Mouse (Mus musculus): ENCODE data around the gene Scgb2a2.
"Not testable (repeated sequence)": the region's sequence is repeated elsewhere in the genome, so short reads cannot be mapped to it uniquely, and the experiment has no call there.

Gene Scgb2a2

DNA sequence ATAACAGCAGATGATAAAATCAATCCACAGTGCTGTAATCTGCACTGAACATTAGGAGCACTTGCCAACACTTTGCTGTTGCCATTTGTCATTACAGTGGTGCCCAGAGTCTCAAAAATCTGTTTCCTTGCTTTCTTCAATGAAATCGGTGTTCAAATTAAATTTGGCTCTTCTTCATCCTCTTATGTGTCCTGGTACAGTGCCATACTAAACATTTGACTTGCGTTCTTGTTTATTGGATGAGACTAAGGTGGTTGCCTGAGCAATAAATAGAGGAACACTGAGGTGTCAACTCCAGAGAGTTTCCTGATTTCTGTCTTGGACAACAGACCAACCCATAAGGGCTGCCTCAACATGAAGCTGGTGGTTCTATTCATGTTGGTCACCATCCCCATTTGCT is at the start of gene Scgb2a2:
TSS of gene Scgb2a2 (plus strand) at position 301 of the 400 bp plus-strand sequence.
- no peak for DNase-seq (ENCODE audit: low spot score in 2 of 2)

GRCm38 (mm10) chr19:9836581-9837340 is 10.6 kb upstream of the Scgb2a2 start:
- DNase-seq (ENCODE audit: low spot score in 2 of 2): peak; percentile 11 to 33

- DNase-seq (ENCODE audit: low spot score in 2 of 2): no peak
Observed at GRCm38 (mm10) chr19:9837341-9837715, 10.0 kb upstream of the Scgb2a2 start.

DNA sequence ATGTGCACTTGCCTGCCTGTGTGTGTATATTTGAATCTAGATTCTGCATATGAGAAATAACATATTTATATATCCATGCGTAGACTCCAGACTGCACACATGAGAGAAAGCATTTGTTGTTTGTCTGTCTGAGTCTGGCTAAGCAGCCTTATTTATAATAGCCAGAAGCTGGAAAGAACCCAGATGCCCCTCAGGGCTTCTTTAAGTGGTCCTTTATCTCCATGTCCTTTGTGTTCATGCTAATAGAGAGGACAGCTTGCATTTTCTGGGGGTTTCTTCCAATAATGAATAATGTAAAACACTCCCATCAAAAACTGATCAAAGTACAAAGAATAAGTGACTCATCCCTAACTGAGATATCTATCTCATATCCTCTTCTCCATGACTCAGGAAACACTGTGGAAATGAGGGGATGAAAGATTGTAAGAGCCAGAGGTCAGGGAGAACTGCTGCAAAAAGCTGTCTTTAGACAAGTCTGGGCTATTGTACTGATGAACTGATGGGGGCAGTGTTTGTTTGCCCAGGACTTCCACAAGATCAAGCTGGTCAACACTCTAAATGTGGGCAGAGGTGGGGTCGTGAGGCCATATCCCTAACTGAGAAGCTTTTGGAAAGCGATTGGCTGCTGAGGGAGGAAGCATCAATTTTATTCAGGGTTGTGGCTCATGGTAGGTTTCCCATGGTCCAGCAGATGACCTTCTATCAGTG is 2.2 kb downstream of the Scgb2a2 start:
- not testable (repeated sequence) for DNase-seq (ENCODE audit: low spot score in 2 of 2)

DNA sequence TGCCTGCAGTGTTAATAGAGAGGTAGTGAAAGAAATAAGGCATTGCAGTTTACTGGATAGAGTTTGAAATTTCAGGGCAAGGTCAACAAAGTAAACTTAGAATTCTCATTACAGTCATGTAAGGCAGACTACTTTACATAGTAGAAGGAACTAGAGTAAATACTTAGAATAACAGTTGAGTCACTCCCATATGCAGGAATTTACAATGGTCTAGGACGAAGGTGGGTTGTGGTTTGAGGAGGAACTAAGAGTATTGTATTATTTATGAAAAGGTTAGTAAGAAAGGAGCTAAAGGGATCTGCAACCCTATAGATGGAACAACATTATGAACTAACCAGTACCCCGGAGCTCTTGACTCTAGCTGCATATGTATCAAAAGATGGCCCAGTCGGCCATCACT is 13.5 kb downstream of the Scgb2a2 start:
- DNase-seq (ENCODE audit: low spot score in 2 of 2): not testable (repeated sequence)

DNA sequence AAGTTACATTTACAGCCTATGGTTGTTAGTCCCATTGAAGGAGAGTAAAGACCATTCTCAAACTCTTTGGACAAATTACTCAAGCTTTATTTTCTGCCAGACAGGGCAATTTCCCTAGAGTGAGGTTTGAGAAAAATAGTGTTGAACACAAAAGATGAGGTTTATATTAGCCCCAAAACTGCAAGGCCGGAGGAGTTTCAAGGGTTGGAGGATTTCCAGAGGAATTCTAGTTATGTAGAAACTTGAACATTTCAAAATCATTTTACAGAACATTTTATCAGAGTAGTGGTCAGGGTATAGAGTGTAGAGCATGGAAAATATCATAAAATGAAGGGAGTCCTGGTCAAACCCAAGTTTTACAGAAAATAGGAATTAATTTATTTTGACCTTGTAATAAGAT is 17.5 kb downstream of the Scgb2a2 start:
- no peak for DNase-seq (ENCODE audit: low spot score in 2 of 2)

DNA sequence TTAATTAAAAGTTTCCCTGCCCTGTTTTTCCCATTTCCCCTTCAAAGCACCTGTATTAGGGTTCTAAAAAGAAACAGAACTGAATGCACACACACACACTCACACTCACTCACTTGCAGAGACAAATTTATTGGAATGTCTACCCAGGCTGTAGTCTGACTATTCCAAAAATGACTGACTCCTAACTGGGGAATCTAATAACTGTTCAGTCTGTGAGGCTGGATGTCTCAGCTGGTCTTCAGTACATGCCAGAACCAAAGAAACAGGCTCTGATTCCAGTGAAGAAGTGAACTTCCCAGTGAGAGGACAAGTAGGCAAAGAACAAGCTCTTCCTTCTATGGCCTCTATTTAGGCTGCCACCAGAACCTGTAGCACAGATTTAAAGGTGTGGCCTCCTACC is 18.1 kb downstream of the Scgb2a2 start:
- DNase-seq (ENCODE audit: low spot score in 2 of 2): no peak

DNA sequence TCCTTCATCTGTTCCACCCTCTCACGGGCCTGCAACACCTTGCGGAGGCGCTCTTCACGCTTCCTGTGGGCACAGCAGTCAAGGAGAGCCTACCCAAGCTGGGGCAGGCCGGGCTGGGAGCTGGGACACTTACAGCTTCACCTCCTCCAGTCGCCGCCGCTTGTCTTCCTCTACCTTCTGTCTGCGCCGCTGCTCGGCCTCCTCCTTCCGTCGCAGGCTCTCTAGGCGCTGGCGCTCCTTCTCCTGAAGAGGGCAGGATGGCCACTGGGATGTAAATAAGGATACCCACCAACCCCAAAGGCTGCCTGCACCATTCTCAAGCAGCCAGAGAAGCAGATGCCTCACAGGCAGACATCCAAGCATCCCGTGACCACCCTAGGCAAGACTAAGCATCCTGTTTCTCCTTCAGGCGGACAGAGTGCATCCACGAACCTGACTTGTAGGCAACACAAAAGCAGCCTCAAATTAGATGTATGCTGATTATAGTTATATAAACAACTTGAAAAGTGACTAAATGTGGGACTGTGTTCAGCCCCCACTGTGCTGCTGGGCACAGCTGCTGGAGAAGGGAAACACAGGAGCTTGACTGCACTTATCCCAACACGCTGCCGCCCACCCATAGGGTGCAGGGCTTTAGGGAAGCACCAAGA is 30.9 kb downstream of the Scgb2a2 start:
- no peak for DNase-seq (ENCODE audit: low spot score in 2 of 2)

- no peak for DNase-seq (ENCODE audit: low spot score in 2 of 2)
Observed at GRCm38 (mm10) chr19:9886348-9886747, 39.0 kb downstream of the Scgb2a2 start.

DNA sequence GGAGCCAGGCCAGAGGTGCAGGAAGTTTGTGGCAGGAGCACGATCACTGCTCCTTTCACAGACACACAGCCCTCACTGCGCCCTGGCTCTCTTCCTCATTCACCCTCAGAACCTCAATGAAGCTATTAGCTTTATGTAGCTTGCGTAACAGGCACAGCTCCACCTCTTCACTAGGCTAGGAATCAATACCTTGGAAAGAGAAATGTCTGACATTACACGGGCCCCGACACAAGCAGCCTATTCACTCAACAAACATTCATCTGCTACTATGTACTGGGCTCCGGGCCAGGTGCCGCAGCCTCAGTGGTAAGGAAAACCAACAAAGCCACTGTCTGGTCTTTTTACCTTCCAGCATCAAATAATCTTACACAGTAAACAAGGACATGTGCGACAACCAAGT is 39.4 kb downstream of the Scgb2a2 start:
- DNase-seq (ENCODE audit: low spot score in 2 of 2): no peak

DNA sequence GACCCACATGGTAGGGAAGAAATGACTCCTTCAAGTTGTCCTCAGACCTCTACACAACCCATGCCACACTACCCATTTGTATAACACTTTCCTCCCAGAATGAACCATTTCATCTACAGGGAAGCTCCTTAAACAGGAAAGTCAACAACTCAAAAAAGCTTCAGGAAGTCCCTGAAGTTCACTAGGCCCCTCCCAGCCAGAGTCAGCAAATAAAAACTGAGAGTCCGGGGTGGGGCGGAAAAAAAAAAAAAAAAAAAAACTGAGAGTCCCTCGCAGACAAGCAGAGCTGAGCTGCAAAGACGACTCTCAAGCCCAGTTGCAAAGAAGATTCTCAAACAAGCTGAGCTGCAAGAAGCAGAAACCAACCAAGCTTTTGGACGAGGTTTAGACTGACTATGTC is 48.7 kb downstream of the Scgb2a2 start:
- DNase-seq (ENCODE audit: low spot score in 2 of 2): no peak

DNA sequence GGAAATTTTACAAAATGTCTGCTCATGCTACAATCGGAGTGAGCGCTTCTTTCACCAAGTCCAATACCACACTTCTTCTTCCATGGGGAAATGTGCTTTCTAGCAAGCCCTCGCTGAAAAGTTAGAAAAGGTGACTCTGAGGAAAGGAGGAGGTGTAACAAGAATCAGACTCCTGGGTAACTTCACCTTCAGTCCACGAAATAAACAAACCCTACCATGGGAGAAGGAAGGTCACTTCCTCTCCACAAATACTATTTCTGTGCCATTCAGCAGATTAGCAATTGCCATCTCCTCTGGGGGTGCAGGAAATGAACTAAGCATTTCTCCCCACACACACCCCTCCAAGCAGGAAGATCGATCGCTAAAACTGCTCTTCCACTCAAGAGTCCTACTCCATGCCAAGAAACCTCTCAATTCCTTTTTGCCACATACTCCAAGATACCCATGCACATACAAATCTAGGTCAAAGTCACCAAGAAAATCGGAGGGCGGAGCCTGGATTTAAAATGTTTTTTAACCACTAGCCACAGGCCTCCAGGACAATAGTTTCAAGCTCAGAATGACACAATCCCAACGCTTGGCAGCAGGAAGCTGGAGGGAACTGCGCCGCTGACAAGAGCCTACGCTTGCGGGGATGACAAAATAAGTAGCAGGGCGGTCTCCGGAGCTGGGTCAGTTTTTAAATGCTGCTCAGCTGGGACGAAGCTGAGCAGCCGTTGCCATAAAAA is 51.1 kb downstream of the Scgb2a2 start:
- peak in 1 of 2 experiments; percentile 25 for DNase-seq (ENCODE audit: low spot score in 2 of 2)

DNA sequence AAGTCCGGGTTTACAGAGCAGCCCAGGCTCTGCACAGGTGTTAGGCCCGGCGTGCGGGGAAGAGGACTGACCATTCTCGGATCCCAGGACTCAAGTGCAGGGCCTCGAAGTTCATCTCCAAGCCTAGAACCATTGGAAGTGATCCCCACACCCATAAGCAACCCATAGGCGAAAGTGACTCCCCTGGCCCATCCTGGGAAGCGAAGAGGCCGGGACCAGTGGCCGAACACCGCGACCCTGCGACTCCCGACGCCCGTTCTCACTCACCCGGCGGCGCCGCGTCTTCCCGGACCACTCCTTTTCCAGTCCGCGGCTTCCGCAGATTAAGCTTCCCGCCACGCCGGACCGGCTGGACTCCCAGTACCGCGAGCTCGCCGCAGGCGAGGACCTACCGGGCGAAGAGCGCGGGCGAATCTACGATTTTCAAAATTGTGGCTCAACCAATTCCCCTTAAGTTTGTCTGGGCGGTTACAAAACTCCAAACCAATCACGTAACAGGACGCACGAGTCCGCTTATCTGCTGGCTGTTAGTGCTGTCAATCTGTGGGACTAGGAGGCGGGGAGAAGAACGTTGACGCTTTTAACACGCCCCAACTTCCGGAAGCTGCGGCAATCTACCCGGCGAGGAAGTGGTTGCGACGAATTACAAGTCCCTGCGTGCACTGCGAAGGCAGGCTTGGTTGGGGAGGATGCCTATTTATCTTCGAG is 51.9 kb downstream of the Scgb2a2 start, which contains the start of gene Incenp:
TSS of gene Incenp (minus strand) at position 480 of the 708 bp plus-strand sequence.
- DNase-seq (ENCODE audit: low spot score in 2 of 2): peak; percentile 82 to 88

- no peak for DNase-seq (ENCODE audit: low spot score in 2 of 2)
Observed at GRCm38 (mm10) chr19:9899780-9900146, 52.4 kb downstream of the Scgb2a2 start.

DNA sequence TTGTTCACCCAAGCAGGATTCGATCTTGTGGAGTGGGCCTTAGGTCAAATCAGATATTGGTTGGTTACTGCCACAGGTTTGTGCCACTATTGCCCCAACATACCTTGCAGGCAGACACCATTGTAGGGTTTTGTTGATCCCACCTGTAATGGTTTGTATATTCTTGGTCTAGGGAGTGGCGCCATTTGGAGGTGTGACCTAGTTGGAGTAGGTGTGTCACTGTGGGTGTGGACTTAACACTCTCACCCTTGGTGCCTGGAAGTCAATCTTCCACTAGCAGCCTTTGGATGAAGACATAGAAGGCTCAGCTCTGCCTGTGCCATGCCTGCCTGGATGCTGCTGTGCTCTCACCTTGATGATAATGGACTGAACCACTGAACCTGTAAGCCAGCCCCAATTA is 53.3 kb downstream of the Scgb2a2 start:
- DNase-seq (ENCODE audit: low spot score in 2 of 2): not testable (repeated sequence)

Data from spleen, postnatal 14 days (tissue).